Mouse (Mus musculus) liver, embryonic 15.5 days (tissue): Measurements from ENCODE around the gene Htr5b. TPM values are rescaled to one million over a fixed set of nuclear protein-coding genes. Genes with fewer than 3 reads are reported as not detected.

ENCODE experiments used
- polyA plus RNA-seq: library from polyadenylated mRNA; unstranded; fragments of >200 nt; fragmentation: Nextera tagmentation; extraction: Ambion mirVana; gene quantifications from 2 replicates; pipeline ENCODE4 v1.2.1, GENCODE M21; 2015

Gene Htr5b
- polyA plus RNA-seq, 1 experiment from 2014 or later: not detected

Other genes with a start within 250 kb of the Htr5b start
- 9.6 and 9.7 TPM in 2 replicates for gene Insig2, start 195.9 kb downstream of the Htr5b start, polyA plus RNA-seq
- 2.5 and 3.0 TPM in 2 replicates for gene Ccdc93, start 97.4 kb downstream of the Htr5b start, polyA plus RNA-seq
- 18.7 and 25.7 TPM in 2 replicates for gene Ddx18, start 39.5 kb upstream of the Htr5b start, polyA plus RNA-seq